Mouse (Mus musculus): ENCODE results near the gene Ddx41.

Gene Ddx41

DNA sequence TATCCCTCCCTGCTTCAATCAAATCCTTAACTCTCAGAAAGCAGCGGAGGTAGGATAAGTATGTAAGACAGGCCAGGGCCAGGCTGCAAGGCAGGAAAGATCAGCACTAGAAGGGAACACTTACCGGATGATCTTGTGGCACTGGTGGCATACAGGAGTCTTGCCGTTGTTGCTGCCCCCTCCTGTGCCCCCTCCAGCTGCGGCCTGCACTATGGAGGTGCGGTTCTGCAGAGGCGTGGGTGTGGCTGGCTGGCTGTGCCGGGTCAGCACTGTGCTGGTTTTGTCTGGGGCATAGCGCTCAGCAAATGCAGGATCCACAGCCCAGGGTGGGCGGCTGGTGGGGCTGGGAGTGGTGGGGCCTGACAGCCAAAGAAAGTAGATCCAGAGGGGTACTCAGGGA lies 30.6 kb downstream of the Ddx41 start:
- DNase-seq = no peak

GRCm38 (mm10) chr13:55504390-55504789 lies 32.1 kb downstream of the Ddx41 start:
- DNase-seq = no peak

DNA sequence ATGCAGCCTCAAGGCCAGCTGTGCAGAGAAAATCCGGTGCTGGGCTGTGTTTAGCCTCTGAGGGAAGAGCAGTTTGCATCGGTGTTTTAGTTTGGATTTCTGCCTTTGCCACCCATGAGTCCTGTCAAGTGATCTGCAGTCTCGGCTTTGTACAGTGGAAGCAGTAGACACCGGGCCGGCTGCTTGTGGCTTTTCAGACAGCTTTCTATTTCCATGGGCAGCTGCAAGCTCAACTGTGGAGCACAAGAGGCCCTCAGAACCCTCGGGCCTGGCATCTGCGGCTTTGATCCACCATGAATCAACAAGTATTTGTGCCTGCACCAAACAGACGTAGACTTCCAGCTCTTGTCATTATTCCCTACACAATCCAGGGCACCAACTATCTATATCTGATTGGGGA lies 34.1 kb downstream of the Ddx41 start:
- no peak for DNase-seq

DNA sequence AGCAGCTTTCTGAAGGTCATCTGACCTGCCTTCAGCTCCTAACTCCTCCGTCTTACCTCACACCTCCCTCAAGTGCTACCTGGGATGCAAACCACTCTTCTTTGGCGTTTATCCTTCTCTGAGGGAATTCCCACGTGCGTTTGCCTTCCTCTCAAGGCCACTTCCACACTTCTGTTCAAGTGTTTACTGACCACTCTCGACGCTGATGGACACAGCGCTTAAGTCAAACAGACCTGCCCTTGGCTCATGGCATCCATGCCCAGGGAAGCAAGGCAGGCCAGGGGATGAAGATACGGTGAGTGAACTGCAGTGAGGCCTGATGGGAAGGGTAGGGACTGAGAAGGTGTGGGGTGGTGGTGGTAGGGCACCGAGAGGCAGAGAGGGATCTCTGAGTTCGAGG lies 35.9 kb downstream of the Ddx41 start:
- DNase-seq = peak; percentile 76

DNA sequence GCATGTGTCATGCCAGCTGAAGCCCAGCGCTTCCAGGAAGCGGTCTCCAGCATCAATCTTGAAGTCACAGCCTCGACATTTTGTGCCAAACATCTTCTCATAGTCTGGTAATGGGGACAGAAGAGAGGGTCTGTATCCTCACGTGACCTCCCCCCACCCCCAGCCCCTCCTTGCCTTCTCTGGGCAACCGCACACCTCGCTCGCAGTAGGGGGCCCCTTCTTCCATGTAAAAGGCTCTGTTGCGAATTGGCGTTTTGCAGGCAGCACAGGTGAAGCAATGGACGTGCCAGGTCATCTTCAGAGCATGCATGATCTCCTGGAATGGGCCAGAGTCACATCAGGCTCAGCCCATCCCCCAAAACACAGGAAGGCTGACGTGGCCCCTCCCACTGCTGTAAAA lies 37.6 kb downstream of the Ddx41 start:
- no peak for DNase-seq

DNA sequence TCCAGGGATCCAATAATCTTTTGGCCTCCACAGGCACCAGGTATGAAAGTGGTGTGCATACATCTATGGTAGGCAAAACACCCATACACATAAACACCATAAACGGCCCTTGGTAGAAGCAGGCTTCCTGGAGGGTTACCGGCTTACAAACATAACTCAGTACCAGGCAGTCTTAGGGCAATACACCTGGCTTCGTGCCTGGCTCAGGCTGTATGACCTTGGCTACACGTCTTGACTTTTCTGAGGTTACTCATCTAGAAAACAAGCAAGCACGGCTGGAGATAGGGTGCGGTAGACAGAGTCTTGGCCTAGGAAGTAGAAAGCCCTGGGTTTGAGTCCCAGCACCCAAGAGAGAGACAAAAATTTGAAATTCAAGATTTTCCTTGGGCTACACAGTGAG lies 39.8 kb downstream of the Ddx41 start:
- no peak for DNase-seq

- no peak for DNase-seq
Observed at GRCm38 (mm10) chr13:55495702-55496101, 40.8 kb downstream of the Ddx41 start.

GRCm38 (mm10) chr13:55494883-55495621 lies 41.4 kb downstream of the Ddx41 start:
- peak; percentile 72 for DNase-seq

DNA sequence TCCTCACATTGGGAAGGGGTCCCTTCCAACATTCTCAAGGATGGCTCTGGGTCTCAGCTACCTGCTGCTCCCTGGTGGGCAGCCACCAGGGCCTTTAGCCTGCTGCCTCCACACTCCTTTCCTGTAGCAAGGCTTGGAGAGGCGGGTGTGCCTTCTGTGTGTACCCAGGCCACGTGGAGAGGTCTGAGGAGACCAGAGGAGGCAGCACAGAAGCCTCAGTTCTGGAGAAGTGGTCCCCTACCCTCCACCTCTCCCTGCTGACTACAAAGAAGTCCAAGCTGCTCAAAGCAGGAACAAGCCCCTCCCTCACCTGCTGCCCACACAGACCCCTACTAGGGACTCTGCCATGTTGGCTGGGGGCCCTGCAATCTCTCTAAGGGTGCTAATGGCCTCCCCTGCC lies 42.2 kb downstream of the Ddx41 start:
- DNase-seq = no peak

DNA sequence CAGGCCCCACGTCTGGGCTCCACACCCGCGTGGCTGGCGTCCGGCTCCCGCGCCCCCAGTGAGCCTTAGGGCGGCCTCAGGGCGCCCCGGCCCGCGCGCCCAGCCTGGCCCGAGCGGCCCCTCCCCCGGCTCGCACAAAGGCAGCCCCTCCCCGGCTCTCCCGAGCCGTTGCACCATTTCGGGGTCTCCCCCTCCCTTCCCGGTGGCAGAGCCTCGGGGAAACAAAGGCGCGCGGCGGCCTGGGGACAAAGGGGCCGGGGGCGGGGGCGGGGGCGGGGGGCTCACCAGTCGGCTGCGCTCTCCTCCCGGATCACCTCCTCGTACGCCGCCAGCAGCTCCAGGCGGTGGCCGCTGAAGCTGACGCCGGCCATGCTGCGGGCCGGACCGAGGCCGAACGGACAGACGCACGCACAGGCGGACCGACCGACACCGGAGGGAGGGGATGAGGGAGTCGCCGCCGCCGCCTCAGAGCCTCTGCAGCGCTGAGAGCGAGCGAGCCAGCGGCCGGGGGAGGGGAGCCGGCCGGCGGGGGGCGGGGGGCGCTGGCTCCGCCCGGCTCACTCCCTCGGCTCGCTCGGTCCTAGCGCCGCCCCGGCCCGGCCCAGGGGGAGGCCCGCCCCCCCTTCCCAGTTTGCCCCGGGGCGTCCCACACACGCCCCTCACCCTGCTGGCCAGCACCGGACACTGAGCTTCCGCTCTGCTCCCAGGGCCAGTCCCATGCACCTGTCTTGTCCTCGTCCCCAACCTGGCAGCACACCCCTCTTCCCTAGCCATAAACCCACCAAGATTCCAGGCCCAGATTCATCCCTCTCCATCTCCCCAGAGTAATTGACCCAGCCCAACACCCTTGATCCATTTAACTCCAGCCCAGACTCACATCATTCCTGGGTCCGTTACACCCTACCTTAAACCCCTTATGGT lies 48.6 kb downstream of the Ddx41 start, which contains the start of gene Dbn1:
Gene Dbn1, minus strand, starts transcription at position 534 of the 921 bp plus-strand sequence.
- DNase-seq = peak; percentile 18

DNA sequence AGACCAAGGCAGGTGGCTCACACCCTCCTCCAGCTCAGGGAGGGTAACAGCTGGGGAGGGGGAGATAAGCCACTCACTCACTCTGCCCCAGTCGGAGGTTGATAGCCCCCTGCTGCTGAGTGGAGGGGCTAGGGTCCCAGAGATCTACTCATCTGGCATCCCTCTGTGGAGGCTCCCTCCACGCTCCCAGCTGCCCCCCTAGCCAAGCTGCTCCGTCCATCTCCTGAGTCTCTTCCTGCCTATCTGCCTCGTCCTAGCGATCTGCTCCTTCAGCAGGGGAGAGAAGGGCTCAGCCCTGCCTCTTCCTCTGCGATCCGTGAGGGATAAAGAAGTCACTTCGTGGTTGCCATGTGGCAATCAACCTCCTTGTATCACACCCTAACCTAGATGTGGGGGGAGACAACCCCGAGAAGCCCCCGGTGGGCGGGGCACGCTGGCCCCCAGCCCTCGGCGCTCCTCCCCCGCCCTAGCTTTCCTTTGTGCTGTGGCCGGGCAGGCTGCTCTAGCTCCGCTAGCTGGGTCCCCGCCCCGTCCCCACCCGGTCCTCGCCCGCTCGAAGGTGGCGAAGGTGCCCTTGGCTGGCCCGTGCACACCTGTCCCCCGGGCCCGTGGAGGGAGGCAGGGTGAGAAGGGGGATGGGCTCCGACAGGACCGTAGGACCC lies 49.4 kb downstream of the Ddx41 start:
- no peak for DNase-seq

DNA sequence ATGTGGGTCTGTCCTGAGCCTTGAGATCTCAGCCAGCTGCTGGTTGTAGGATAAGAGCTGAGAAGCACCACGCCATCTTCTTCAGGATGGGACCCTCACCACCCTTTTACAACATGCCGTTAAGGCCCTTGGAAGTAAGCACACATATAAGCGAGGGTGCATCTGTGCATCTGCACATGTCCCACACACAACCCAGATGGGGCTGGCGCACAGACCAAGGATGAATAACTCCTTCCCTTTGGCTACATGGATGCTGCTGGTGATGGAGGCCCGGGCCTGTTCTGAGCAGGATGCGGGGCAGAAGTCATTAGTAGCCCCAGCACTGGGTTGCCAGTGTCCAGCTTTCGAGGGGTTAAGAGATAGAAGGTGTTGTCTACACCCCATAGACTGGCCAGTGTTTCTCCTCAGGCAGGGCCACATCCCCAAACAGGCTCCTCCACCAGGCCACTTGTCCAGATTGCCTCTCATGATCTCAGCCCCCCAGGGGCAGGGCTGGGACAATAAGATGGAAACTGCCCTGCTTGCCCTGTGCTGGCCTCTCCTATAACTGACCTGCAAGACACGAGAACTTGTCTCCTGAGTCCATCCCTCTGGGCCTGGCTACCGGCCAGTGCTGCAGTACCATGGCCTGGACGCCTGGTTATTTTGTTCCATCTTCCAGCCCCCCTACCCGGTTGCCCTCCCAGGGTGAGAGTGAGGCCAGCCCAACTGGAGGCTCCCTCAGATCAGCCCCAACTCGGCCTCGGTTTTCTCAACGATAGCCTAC lies 50.2 kb downstream of the Ddx41 start:
- no peak for DNase-seq

- no peak for DNase-seq
Observed at GRCm38 (mm10) chr13:55484520-55485088, 51.9 kb downstream of the Ddx41 start.

GRCm38 (mm10) chr13:55483593-55483992 lies 52.9 kb downstream of the Ddx41 start:
- no peak for DNase-seq

GRCm38 (mm10) chr13:55483071-55483470 lies 53.4 kb downstream of the Ddx41 start:
- no peak for DNase-seq

- no peak for DNase-seq
Observed at GRCm38 (mm10) chr13:55482542-55482941, 53.9 kb downstream of the Ddx41 start.

All from lung, postnatal 36 days (tissue).